Mouse (Mus musculus) gonadal fat pad, adult 2 months (tissue): ENCODE data around the gene Epha4. TPM values are rescaled to one million over a fixed set of nuclear protein-coding genes. Genes with fewer than 3 reads are reported as not detected.

Experiments used
- DNase-seq: peaks from one replicate; pipeline ENCODE4 v3.0.0-alpha.2; 2012; ENCODE audit warnings: low read depth
- polyA plus RNA-seq: library from polyadenylated mRNA; depleted of rRNA; stranded (reverse); fragments of >200 nt; gene quantifications from 2 replicates; pipeline ENCODE4 v1.2.3, GENCODE M21; 2012

Epha4 gene
- polyA plus RNA-seq, 1 experiment = 4.1 TPM

- DNase-seq = no peak
Observed at GRCm38 (mm10) chr1:77484766-77485596, 29.9 kb downstream of the Epha4 start.

DNA sequence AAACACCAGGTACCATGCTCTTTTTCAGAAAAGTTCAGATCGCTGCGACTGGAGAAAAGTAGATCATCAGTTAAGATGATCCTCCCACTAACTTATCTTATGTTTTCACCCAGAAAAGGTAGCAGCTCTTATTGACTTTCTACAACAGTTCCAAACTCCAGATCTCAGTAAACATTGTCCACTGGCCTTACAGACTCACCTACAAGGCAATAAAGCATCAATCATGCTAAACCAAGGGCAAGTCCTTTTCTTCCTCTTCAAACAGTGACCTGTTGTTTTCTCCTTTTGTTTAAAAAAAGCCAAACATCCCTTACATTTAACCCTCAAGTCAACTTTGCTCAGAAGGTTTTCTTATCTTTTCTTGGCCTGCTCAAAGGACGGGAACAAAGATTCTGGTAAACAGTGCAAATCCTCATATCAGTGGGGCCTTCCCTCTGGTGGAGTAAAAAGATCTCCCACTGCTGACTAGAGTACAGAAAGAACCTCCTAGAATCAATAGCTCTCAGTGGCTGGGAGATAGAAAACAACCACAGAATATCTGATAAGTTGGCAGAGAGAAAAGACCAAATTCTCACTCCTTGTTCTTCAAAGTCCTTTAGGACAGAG, 39.0 kb downstream of the Epha4 start:
- no peak for DNase-seq

DNA sequence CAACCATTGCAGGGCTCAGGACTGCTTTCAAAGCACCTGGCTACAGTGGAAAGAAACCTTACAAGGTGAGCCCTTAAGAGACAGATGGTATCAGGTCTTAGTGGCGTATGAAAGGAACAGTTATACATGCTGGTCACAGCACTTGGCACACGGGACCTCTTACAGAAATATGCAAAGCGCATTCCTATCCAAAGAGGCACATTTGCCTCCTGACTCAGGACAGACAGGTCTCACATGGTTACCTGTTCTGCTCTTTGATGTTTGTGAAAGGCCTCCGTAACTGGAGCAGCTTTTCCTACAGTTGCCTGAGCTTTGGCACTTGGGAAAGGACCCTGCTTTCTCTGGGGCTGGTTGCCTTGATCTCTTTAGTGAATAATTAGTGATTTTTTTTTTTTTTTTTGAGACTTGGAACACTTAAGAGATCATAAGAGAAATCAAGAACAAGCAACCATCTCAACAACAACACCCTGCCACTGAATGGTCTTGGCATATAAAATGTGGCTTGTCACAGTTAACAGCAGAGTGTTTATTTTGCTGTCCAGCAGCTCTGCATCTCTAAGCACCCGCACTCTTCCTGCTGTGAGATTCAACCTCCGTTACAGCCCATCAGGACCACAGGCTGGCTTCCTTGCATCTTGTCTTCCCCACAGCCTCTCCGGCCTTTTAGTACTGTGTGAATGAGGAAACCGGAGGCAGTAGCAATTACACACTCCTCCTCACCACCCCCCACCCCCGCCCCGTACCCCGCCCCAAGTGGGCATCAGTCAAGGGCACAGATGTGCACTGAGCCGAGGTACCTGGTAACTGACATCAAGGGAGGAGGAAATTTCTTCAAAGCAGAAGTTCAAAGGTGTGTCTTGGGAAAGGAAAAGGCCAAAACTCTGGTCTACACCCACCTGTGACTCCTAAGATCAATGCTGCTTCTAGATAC, 41.2 kb downstream of the Epha4 start:
- DNase-seq = no peak

- no peak for DNase-seq
Observed at GRCm38 (mm10) chr1:77472566-77472965, 42.3 kb downstream of the Epha4 start.

DNA sequence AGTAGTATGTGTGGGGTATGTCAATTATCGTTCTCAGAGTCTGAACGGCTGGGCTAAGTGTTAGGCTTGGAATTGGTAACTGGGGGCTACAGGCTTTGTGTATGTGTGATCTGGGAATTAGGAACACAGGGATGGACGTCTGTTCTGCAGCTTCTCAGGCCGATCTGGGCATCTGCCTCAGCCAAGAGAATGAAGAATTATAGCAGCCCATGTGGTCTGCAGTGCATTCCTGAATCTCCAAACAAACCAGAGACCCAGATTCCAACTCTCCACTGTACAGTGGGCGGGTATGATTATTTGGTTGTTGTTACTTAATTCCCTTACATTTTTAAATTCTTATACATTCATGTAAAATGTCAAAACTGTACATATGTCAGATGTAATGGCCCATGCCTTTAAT, 43.4 kb downstream of the Epha4 start:
- DNase-seq = no peak

DNA sequence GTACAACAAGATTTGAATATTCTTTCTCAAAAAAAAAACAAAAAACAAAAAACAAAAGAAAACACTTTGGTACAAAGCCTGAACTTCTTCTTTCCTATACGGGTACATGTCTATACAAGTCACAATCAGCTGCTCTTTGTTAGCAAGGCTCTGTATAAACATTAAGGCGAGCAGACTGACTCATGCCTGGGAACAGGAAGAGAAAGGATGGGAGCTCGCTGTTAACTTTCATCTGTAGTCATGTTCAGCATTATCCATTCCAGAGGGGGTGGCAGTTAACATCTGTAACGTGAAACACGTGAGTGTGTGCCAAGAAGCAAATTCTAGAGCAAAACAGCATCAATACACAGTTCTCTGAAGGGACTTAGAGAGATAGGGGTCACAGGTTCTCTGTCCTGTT, 43.9 kb downstream of the Epha4 start:
- DNase-seq = no peak

- DNase-seq = no peak
Observed at GRCm38 (mm10) chr1:77468717-77469314, 46.1 kb downstream of the Epha4 start.

GRCm38 (mm10) chr1:77465524-77465923, 49.4 kb downstream of the Epha4 start:
- no peak for DNase-seq

DNA sequence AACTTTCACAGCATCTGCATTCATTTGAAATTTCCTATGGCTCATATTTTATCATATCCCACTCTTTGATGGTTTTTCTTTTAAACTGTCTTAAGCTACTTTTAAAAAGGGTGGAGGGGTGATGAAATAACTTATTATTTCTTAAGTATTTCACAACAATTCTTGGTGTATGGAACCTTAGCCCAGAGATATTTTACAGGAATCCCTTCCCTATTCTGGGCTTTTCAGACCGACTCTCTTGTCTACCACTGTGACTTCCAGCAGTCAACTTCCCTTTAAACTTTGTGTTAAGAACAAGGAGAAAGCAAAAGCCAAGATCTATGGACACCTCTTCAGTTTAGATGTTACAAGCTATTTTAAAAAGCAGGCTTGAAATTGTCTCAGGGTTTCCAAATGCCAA, 50.8 kb downstream of the Epha4 start:
- no peak for DNase-seq

GRCm38 (mm10) chr1:77461877-77462615, 52.8 kb downstream of the Epha4 start:
- DNase-seq = peak; percentile 87

GRCm38 (mm10) chr1:77460831-77461629, 53.9 kb downstream of the Epha4 start:
- no peak for DNase-seq

- no peak for DNase-seq
Observed at GRCm38 (mm10) chr1:77458751-77459385, 56.0 kb downstream of the Epha4 start.

GRCm38 (mm10) chr1:77457446-77457800, 57.5 kb downstream of the Epha4 start:
- DNase-seq = no peak

DNA sequence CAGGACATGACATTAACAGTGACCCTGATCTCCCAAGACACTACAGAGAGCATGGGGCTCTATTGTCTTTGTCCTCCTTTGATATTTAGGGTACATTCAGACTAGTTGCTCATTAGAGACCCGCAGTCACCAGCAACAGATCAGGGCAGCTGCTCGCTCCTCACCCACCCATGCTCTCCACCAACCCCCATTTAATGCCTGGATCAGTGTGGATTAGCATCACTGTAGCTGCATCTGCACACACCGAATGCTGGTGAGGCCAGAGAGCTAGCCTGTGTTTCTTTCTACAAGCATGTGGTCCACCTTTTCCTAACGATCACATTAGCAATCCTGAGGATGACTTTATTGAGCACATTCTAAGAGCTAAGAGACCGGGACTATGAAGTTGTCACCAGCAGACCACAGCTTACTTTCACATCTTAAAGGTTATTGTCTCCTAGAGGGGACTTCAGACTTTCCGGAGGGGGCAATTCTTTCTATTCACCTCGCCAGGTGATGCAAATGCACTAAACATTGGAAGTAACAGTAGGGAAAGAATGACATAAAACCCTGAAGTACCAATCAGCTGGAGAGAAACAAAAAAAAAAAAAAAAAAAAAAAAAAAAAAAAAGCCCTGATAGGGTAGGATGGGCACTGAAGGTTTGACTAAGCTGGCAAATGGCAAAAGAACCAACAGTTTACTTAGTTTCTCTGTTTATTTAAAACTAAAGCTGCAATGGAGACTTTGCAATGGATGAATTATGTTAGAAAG, 58.0 kb downstream of the Epha4 start:
- no peak for DNase-seq

DNA sequence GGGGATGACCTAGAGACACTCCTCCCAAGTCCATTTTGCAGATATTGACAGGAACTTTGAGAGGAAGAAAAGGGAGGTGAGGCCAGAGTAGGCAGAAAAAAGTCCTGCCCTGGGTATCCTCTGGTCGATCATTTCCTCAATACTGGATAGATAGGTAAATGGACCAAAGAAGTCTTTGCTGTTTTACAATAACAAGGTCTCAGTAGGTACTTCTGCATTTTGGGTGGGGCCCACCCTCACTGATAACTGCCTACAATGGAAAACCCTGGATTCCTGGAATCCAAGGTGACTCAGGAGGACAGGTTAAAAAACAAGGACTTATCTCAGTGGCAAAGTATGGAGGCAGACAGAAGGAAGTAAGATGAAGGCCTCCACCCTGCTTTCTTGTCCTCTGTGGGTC, 61.1 kb downstream of the Epha4 start:
- no peak for DNase-seq

GRCm38 (mm10) chr1:77452721-77453120, 62.2 kb downstream of the Epha4 start:
- no peak for DNase-seq

DNA sequence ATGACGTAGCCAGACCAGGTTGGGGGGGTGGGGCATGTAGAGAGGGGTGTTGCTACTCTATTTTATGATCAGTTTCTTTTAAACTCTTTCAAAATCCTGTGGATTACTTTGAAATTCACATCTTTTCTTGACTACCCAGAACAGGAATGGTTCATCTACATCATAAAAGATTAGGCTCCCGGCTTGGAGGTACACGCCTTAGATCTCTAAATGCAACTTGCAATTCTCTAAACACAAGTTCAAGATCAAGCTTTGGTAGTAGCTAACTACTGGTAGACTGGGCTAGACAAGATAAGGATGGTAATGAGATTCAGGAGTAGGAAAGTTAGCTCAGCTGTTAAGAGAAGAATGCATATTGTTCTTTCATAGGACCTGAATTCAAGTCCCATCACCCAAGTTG, 63.3 kb downstream of the Epha4 start:
- DNase-seq = no peak

DNA sequence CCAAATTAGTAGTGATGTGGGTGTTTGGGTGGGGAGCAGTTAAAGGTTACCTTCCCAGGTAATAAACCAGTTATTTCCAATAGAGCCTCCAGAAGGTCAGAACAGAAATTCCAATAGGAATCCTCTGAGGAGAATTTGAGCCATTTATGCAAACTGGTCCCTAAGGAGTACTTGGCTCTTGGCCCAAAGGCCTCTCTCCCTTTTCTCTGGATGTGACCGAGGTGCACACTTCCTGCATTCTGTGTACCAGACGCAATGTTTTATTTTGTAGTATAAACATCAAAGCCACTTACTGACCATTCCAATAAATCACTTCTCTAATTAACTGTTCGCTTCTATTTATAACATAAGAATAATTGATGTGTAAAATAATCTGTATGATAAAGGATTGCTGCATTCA, 64.7 kb downstream of the Epha4 start:
- DNase-seq = no peak

DNA sequence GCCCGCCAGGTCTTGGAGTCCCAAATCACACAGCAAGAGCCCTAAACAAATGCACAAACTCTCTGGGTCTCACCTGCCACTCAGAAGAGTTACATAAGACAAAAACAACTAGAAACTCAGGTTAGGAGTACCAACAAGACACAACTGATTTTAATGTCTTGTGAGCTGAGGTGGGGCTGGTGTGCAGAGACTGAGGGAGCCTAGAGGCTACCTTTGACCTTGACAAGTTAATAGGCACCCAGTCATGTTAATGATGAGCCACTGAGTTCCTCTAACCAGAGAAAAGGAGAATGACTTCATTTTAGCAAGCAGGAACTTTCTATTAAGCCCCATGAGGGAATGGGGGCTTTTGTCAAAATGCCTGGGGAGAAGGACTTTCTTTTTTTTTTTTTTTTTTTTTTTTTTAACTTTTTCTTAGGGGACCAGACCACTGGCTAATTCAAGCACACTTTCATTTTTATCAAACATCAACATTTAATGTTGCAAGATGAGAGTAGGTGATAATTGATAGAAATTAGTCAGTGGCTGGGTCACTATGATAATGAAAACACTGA, 67.8 kb downstream of the Epha4 start:
- no peak for DNase-seq
